Comparison of ENCODE assay signal across 11 mouse cellular contexts in the genomic region with DNA sequence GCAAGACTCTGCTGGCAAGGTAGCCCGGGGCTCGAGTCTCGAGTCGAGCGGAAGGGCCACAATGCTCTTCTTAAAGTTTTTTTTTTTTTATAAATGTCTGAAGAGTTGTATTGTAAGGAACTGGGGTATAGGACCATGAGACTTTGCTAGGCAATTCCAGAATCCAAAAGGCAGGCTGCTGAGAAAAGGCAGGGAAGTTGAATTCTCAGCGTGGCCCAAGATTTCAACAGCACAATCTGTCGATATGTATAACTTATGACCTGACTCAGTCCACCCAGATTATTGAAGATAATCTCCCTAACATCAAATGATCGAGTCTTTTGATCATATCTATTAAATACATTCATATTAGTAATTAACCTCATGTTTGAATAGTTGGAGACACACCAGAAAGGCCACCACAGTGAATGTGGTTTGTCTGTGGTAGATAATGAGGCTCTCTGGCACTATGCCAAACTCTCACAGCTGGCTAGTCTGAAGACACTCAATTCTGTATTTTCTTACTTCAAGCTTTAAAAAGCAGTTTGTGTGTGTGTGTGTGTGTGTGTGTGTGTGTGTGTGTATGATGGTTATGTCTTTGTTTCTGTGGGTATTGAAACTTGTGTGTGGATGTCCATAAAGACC.
DNase-seq lines count a peak whose midpoint lies in the region; ATAC-seq and TF ChIP-seq lines count a peak whose summit lies in the region.
"Had no signal": no experiment of that assay in that cellular context is flagged by ENCODE, and none has a peak within 500 bp of the region (broad histone marks: within the 10 kb centered on the region; RNA-seq: fewer than 3 reads in every experiment).

No protein-coding gene starts in this region.

- ATAC-seq in embryonic facial prominence, embryonic 14.5 days (ENCODE audit: low read depth): no peak
- peak; percentile 73; the same call in 1 of the 2 replicates for ATAC-seq in lung, embryonic 15.5 days (ENCODE audit: borderline replicate concordance, extremely low read depth, low FRiP score, low TSS enrichment)
- ATAC-seq: inflammation-experienced regulatory T-cells, adult 6 months had no signal

- no peaks in the 10 kb centered on the region for H3K9me3 ChIP-seq in embryonic facial prominence, embryonic 14.5 days (ENCODE audit: control insufficient read depth, low read length)
- no peaks in the 10 kb centered on the region for H3K9me3 ChIP-seq in embryonic facial prominence, embryonic 10.5 days
- H3K9me3 ChIP-seq in lung, embryonic 15.5 days: no peaks in the 10 kb centered on the region

- peak; percentile 62 for DNase-seq in embryonic facial prominence, embryonic 14.5 days (ENCODE audit: low spot score)
- DNase-seq in embryonic facial prominence, embryonic 10.5 days (ENCODE audit: low spot score): no peak
- DNase-seq in lung, adult 2 months: no peak
- DNase-seq in Muller cell, postnatal 12 days (ENCODE audit: inconsistent ontology term): peak; percentile 66
- DNase-seq in lung, postnatal 14 days: peak; percentile 2
- no peak for DNase-seq in spleen, adult 12 weeks (ENCODE audit: low spot score)
- no peak for DNase-seq in thymus, postnatal 14 days
- DNase-seq: cerebellum, adult 8-10 months; kidney, postnatal 36 days had no signal

- H3K4me2 ChIP-seq in embryonic facial prominence, embryonic 14.5 days (ENCODE audit: low read depth, low read length): no peak overlapping the region
- no peak overlapping the region for H3K4me2 ChIP-seq in lung, embryonic 15.5 days

- no peak overlapping the region for H3K4me3 ChIP-seq in embryonic facial prominence, embryonic 14.5 days (ENCODE audit: low read depth, low read length)
- no peak overlapping the region for H3K4me3 ChIP-seq in embryonic facial prominence, embryonic 10.5 days
- H3K4me3 ChIP-seq in lung, embryonic 15.5 days: no peak overlapping the region
- no peak overlapping the region for H3K4me3 ChIP-seq in lung, adult 2 months (replicated peaks; ENCODE audit: extremely low read depth, low read depth, low read length)

- TF ChIP-seq POLR2A in lung, adult 2 months (IDR thresholded peaks at IDR 0.05; ENCODE audit: borderline replicate concordance, extremely low read depth, low read depth, low read length): no peak

- TF ChIP-seq CTCF in lung, adult 2 months (IDR thresholded peaks at IDR 0.05; ENCODE audit: insufficient read depth, low read length): no peak

- no peaks in the 10 kb centered on the region for H3K36me3 ChIP-seq in embryonic facial prominence, embryonic 14.5 days (ENCODE audit: control insufficient read depth, insufficient read depth, low read length)
- no peaks in the 10 kb centered on the region for H3K36me3 ChIP-seq in embryonic facial prominence, embryonic 10.5 days (replicated peaks)
- H3K36me3 ChIP-seq in lung, embryonic 15.5 days: no peaks in the 10 kb centered on the region

- H3K27me3 ChIP-seq in embryonic facial prominence, embryonic 14.5 days (replicated peaks; ENCODE audit: control insufficient read depth, insufficient read depth, low read length): no peaks in the 10 kb centered on the region
- H3K27me3 ChIP-seq in embryonic facial prominence, embryonic 10.5 days (replicated peaks; ENCODE audit: low read depth, poor library complexity, severe bottlenecking): no peaks in the 10 kb centered on the region
- H3K27me3 ChIP-seq in lung, embryonic 15.5 days: no peaks in the 10 kb centered on the region

- 86% methylated on average over 8 of the region's 8 CpGs for WGBS in embryonic facial prominence, embryonic 14.5 days
- WGBS in embryonic facial prominence, embryonic 10.5 days: 94% methylated on average over 8 of the region's 8 CpGs
- WGBS in lung, embryonic 15.5 days: 81% methylated on average over 8 of the region's 8 CpGs
- WGBS in lung, adult 2 months: 83% methylated on average over 8 of the region's 8 CpGs

- no peak overlapping the region for H3K27ac ChIP-seq in embryonic facial prominence, embryonic 14.5 days (replicated peaks; ENCODE audit: low read depth, low read length)
- no peak overlapping the region for H3K27ac ChIP-seq in embryonic facial prominence, embryonic 10.5 days (replicated peaks)
- H3K27ac ChIP-seq in lung, embryonic 15.5 days: no peak overlapping the region

- H3K4me1 ChIP-seq in embryonic facial prominence, embryonic 14.5 days (ENCODE audit: control insufficient read depth, insufficient read depth, low read length): no peaks in the 10 kb centered on the region
- H3K4me1 ChIP-seq in embryonic facial prominence, embryonic 10.5 days: no peaks in the 10 kb centered on the region
- H3K4me1 ChIP-seq in lung, embryonic 15.5 days: no peaks in the 10 kb centered on the region
- no peaks in the 10 kb centered on the region for H3K4me1 ChIP-seq in lung, adult 2 months (ENCODE audit: control insufficient read depth, insufficient read depth, low read length)

- no peak overlapping the region for H3K9ac ChIP-seq in embryonic facial prominence, embryonic 14.5 days (ENCODE audit: low read depth, low read length)
- H3K9ac ChIP-seq in lung, embryonic 15.5 days: no peak overlapping the region

Comparison
In these comparisons a context has a peak if more than half of its experiments do, and no peak if none do; other contexts are left out.
1. DNase-seq: peak in embryonic facial prominence, embryonic 14.5 days (single experiment), Muller cell, postnatal 12 days (single experiment) and lung, postnatal 14 days (single experiment); none in embryonic facial prominence, embryonic 10.5 days (single experiment), lung, adult 2 months (single experiment), spleen, adult 12 weeks (single experiment) and thymus, postnatal 14 days (single experiment).